Mouse (Mus musculus) right cerebral cortex, postnatal 14 days (tissue): ENCODE results near the gene Rundc1.
"Not testable (repeated sequence)": the region's sequence is repeated elsewhere in the genome, so short reads cannot be mapped to it uniquely, and the experiment has no call there.

Experiments used
- DNase-seq: peaks from one replicate; pipeline ENCODE4 v3.0.0; 2022

The Rundc1 gene

GRCm38 (mm10) chr11:101467477-101468262, 42.8 kb downstream of the Rundc1 start:
- peak; percentile 55 for DNase-seq

- no peak for DNase-seq
Measured at GRCm38 (mm10) chr11:101468263-101468688, 43.4 kb downstream of the Rundc1 start.

GRCm38 (mm10) chr11:101468731-101469130, 43.8 kb downstream of the Rundc1 start:
- no peak for DNase-seq

GRCm38 (mm10) chr11:101469155-101469554, 44.3 kb downstream of the Rundc1 start:
- DNase-seq, result no peak

GRCm38 (mm10) chr11:101470206-101470605, 45.3 kb downstream of the Rundc1 start:
- no peak for DNase-seq

GRCm38 (mm10) chr11:101471926-101472325, 47.0 kb downstream of the Rundc1 start:
- no peak for DNase-seq

GRCm38 (mm10) chr11:101472336-101472735, 47.5 kb downstream of the Rundc1 start:
- DNase-seq, result peak; percentile 45

- not testable (repeated sequence) for DNase-seq
Measured at GRCm38 (mm10) chr11:101473686-101474085, 48.8 kb downstream of the Rundc1 start.

- DNase-seq, result no peak
Measured at GRCm38 (mm10) chr11:101474298-101474697, 49.4 kb downstream of the Rundc1 start.

- not testable (repeated sequence) for DNase-seq
Measured at GRCm38 (mm10) chr11:101476361-101476760, 51.5 kb downstream of the Rundc1 start.

GRCm38 (mm10) chr11:101477194-101477551, 52.3 kb downstream of the Rundc1 start:
- DNase-seq, result no peak

GRCm38 (mm10) chr11:101477552-101478211, 52.8 kb downstream of the Rundc1 start:
- DNase-seq, result no peak

- DNase-seq, result no peak
Measured at GRCm38 (mm10) chr11:101479171-101479635, 54.3 kb downstream of the Rundc1 start.

- DNase-seq, result no peak
Measured at GRCm38 (mm10) chr11:101480912-101481311, 56.0 kb downstream of the Rundc1 start.

- no peak for DNase-seq
Measured at GRCm38 (mm10) chr11:101483804-101484203, 58.9 kb downstream of the Rundc1 start.

GRCm38 (mm10) chr11:101484245-101484644, 59.4 kb downstream of the Rundc1 start:
- no peak for DNase-seq

GRCm38 (mm10) chr11:101484814-101485213, 59.9 kb downstream of the Rundc1 start:
- no peak for DNase-seq
